Mouse (Mus musculus): ENCODE measurements around the gene Hbp1.

DNA sequence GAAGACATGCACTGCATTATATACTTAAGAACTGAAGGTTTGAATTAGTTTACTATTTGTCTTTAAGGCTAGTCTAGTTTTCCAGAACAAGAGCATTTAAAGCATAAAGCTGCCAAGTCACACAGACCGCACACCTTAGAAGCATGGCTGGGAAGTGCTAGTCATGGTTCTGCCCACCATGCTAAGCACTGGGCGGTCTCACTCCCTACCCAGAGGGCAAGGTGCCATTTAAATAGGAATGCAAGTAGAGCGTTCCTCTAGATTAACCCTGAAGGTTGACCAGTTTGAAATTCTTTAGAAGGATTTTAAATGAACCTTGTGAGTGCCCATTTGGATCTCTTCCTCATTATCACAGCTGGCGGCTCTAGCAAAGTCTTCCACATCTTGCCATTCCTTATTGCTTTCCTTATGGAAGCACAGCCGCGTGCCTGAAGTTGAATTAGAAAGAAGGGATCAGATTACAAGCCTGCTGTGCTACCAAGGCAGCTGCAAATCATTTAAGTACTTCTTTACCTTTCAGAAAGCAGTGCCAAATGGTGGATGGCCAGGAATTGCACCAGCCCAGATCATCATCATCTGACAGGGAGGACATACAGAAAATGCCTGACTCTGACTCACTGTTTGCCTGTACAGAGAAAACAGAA is 13.6 kb downstream of the Hbp1 start:
- TF ChIP-seq CTCF (IDR thresholded peaks at IDR 0.05), result no peak
- TF ChIP-seq POLR2A (IDR thresholded peaks at IDR 0.05; ENCODE audit: insufficient read depth, low read depth, low read length), result no peak

Measured in heart, adult 2 months (tissue).